Mouse (Mus musculus) midbrain, embryonic 15.5 days (tissue): ENCODE results near the gene Hdac9. TPM values are rescaled to one million over a fixed set of nuclear protein-coding genes. Genes with fewer than 3 reads are reported as not detected.
A peak's percentile ranks its signal among the peaks of the same experiment; 100 is the strongest.

ENCODE experiments used
- ATAC-seq: fragments of 200-750 bp; cut with Nextera tagmentation; replicated peaks from 2 replicates; pipeline ENCODE4 v1.8.0; 2017; ENCODE audit warnings: moderate TSS enrichment
- H3K27ac ChIP-seq: fragments of 300-500 bp; sonication (generic); 2 replicates; pipeline ENCODE4 v1.5.1; 2015; ENCODE audit warnings: mild to moderate bottlenecking, inconsistent platforms
- H3K27me3 ChIP-seq: fragments of 300-500 bp; sonication (generic); replicated peaks from 2 replicates; pipeline ENCODE4 v1.6.1; 2015; ENCODE audit warnings: inconsistent platforms
- H3K36me3 ChIP-seq: fragments of 300-500 bp; sonication (generic); replicated peaks from 2 replicates; pipeline ENCODE4 v1.6.1; 2015; ENCODE audit warnings: inconsistent platforms
- H3K4me1 ChIP-seq: fragments of 300-500 bp; sonication (generic); 2 replicates; pipeline ENCODE4 v1.6.1; 2015; ENCODE audit warnings: inconsistent platforms
- H3K4me2 ChIP-seq: fragments of 300-500 bp; sonication (generic); 2 replicates; pipeline ENCODE4 v1.6.1; 2015; ENCODE audit warnings: inconsistent platforms, mild to moderate bottlenecking, moderate library complexity
- H3K4me3 ChIP-seq: fragments of 300-500 bp; sonication (generic); 2 replicates; pipeline ENCODE4 v1.5.1; 2015; ENCODE audit warnings: mild to moderate bottlenecking, inconsistent platforms
- H3K9ac ChIP-seq: fragments of 300-500 bp; sonication (generic); 2 replicates; pipeline ENCODE4 v1.6.1; 2015; ENCODE audit warnings: mild to moderate bottlenecking, inconsistent platforms
- H3K9me3 ChIP-seq: fragments of 300-500 bp; sonication (generic); 2 replicates; pipeline ENCODE4 v1.6.1; 2016; ENCODE audit warnings: inconsistent platforms
- WGBS: fragments of 180-500 bp; shearing (Covaris S2); methylation state at CpG from one replicate; pipeline ENCODE4 v1.1.7; 2015; ENCODE audit warnings: mixed read lengths; 5-methylcytosine and 5-hydroxymethylcytosine counted together
- polyA plus RNA-seq: library from polyadenylated mRNA; unstranded; fragments of >200 nt; fragmentation: Nextera tagmentation; extraction: Ambion mirVana; gene quantifications from 2 replicates; pipeline ENCODE4 v1.2.1, GENCODE M21; 2015

The Hdac9 gene
- polyA plus RNA-seq, 1 experiment from 2014 or later, result 10.8 TPM

DNA sequence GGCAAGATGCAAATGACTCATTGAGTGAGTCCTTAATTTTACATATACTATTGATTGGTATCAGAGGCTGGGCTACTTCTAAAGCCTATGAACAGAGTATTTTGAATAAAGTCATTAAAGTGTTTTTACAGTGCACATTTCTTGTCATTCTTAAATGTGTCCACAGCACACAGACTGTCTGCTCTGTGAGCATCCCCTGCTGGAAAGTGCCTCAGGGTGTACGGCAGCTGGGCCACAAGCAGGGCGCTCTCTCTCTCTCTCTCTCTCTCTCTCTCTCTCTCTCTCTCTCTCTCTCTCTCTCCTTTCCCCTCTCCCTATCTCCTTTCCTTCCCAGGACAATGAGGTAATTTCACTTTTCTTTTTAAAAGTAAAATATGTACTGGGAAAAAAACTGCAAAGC is 569.4 kb downstream of the Hdac9 start:
- Histone ChIP-seq H3K4me3 (no peak overlapping the region), H3K4me2 (no peak overlapping the region), H3K9me3 (no peaks in the 10 kb centered on the region), H3K4me1 (no peaks in the 10 kb centered on the region), H3K36me3 (no peaks in the 10 kb centered on the region), H3K9ac (no peak overlapping the region), H3K27me3 (no peaks in the 10 kb centered on the region), H3K27ac (no peak overlapping the region)
- no peak for ATAC-seq
- WGBS, result 94% methylated on average over 2 of the region's 2 CpGs

DNA sequence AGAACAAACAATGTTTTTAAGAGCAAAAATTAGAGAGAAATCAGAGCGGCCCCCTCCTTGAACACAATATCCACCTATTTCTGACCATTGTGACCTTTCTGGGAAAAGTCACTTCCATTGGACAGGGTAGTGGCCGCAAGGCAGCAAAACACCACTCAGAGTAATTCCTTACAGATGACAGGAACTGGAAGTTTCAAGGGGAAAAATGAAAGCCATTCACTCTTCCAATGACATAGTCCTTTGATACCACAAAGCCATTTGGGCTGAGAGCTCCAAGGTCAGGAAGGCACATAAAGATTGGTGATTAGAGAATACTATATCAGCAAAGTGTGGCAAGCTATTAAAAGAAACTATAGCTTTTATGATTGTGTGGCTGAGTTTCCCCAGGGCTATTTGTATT is 574.1 kb downstream of the Hdac9 start:
- H3K9ac ChIP-seq, result no peak overlapping the region
- no peaks in the 10 kb centered on the region for H3K9me3 ChIP-seq
- H3K27me3 ChIP-seq, result no peaks in the 10 kb centered on the region
- H3K27ac ChIP-seq, result no peak overlapping the region
- 91% methylated on average over 2 of the region's 2 CpGs for WGBS
- H3K4me2 ChIP-seq, result no peak overlapping the region
- no peak for ATAC-seq
- no peaks in the 10 kb centered on the region for H3K4me1 ChIP-seq
- H3K36me3 ChIP-seq, result no peaks in the 10 kb centered on the region
- no peak overlapping the region for H3K4me3 ChIP-seq

DNA sequence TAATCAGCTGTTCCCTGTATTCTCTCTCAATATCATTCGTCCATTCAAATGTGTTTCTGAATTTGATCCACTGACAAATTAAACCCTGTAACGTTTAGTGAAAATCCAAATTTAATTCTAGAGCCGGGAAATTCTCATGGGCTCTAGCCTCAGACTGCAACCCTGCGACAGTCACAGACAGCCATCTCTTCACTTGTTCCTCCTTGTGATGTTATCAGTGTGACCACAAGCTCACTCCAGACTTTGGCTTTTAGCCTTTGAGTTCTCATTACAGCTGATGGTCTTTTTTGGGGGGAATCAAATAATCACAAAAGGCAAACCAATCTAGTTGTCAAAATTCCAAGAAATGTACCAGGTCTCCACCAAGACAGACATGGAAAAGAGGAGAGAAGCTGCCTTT is 578.0 kb downstream of the Hdac9 start:
- Histone ChIP-seq H3K27me3 (no peaks in the 10 kb centered on the region), H3K4me2 (no peak overlapping the region), H3K9ac (no peak overlapping the region), H3K36me3 (no peaks in the 10 kb centered on the region), H3K9me3 (no peaks in the 10 kb centered on the region), H3K4me3 (no peak overlapping the region), H3K27ac (no peak overlapping the region), H3K4me1 (no peaks in the 10 kb centered on the region)
- 92% methylated on average over 4 of the region's 4 CpGs for WGBS
- no peak for ATAC-seq

DNA sequence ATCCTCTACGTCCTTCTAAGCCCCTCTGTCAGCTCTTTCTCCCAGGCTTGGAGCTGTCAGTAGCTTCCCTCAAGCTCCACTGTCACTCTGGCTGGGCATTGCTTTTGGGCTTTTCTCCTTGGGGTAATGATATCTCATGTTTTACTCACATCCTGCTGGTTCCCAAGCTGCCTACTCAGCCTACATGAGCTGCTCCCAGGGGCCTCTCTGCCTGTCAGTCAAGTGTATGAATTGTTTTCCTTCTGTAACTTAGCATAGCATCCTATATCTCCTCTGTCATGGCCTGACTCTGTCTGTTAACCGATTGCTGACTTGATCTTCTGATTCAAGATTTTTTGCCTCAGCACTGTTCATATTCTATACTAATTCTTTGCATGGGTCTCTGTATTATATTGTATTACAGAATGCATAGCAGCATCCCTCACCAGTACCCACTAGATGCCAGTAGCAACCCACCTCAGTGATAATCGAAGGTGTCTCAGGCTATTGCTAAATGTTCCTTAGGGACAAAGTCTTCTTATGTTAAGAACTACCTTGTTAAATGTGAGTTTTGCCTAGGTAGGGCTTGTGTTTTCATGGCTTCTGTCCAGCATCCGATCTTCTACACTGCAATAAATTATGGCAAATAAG is 582.3 kb downstream of the Hdac9 start:
- Histone ChIP-seq H3K4me3 (no peak overlapping the region), H3K4me1 (no peaks in the 10 kb centered on the region), H3K9ac (no peak overlapping the region), H3K36me3 (no peaks in the 10 kb centered on the region), H3K9me3 (no peaks in the 10 kb centered on the region), H3K27me3 (no peaks in the 10 kb centered on the region), H3K4me2 (no peak overlapping the region), H3K27ac (no peak overlapping the region)
- 0 out of 2 replicates have a peak, but pooled peaks have one; percentile 60 for ATAC-seq
- 76% methylated on average over 4 of the region's 4 CpGs for WGBS

DNA sequence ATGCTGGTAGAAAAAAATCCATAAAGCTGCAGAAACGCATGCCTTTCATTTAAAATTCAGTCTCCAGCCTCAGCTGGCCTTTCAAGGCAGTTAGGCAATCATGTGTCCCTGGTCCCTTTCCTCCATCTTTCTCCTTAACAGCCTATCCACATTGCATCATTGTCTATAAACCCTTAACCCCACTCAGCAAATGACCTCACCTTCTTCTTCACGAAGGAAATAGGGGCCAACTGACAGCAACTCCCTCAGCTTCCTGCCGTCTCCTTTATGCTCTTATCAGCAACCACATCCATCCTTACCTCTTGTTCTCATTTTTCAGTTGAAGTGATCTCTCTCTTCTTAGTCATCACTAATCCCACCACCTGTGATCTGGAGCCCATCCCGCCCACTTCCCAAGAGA is 584.0 kb downstream of the Hdac9 start:
- Histone ChIP-seq H3K9ac (no peak overlapping the region), H3K27ac (no peak overlapping the region), H3K4me3 (no peak overlapping the region), H3K36me3 (no peaks in the 10 kb centered on the region), H3K4me2 (no peak overlapping the region), H3K9me3 (no peaks in the 10 kb centered on the region), H3K27me3 (no peaks in the 10 kb centered on the region), H3K4me1 (no peaks in the 10 kb centered on the region)
- no peak for ATAC-seq
- 75% methylated on average over 4 of the region's 4 CpGs for WGBS

DNA sequence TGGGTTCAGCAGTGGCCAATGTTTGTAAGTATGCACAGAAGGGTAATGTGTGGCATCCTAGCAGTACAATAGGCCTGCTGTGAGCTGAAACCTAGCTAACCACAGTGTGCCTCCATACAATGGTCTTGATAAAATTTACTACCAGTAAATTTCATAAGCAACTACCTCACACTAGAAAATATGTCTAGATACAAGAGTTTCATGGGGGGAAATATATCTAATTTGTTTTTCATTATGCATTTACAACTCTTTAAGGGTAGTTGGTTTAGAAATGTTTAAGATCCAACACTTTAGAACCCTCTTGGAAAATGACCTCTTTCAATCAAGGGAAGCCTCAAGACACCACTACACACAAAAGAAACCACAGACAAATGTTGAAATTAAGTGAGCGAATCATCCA is 589.8 kb downstream of the Hdac9 start:
- 81% methylated on average over 1 of the region's 1 CpGs for WGBS
- no peak overlapping the region for H3K4me3 ChIP-seq
- no peaks in the 10 kb centered on the region for H3K36me3 ChIP-seq
- H3K4me2 ChIP-seq, result no peak overlapping the region
- H3K9me3 ChIP-seq, result no peaks in the 10 kb centered on the region
- no peaks in the 10 kb centered on the region for H3K27me3 ChIP-seq
- no peaks in the 10 kb centered on the region for H3K4me1 ChIP-seq
- H3K9ac ChIP-seq, result no peak overlapping the region
- H3K27ac ChIP-seq, result no peak overlapping the region
- ATAC-seq, result no peak

DNA sequence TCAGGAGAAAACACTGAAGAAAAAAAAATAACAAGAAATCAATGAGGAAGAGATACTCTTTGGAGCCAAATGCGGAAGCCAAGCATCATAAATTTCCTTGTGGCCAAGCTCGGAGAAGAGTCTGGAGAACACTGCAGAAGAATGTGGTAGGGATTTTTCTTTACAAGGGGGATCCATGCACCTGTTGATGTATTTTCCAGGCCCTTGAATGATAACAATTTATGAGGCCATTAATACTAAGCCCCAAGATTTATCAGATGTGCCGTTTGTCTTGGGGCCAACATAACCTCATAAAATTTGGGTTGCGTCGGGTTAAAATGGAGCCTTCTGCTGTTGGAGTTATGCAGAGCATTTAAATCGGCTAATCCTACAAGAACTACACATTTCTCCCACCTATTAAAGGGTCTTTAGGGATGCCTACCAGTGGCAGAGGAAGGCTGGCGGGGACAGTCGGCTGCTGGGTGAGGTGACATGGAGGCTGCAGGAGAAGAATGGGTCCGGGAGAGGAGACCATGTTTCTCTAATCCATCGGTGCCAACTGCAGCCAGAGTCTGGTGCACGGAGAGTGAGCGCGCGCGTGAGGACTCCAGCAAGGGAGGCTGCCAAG is 604.7 kb downstream of the Hdac9 start:
- H3K9me3 ChIP-seq, result no peaks in the 10 kb centered on the region
- H3K4me1 ChIP-seq, result no peaks in the 10 kb centered on the region
- H3K36me3 ChIP-seq, result no peaks in the 10 kb centered on the region
- H3K27ac ChIP-seq, result no peak overlapping the region
- no peak overlapping the region for H3K9ac ChIP-seq
- H3K4me3 ChIP-seq, result no peak overlapping the region
- no peak for ATAC-seq
- no peaks in the 10 kb centered on the region for H3K27me3 ChIP-seq
- H3K4me2 ChIP-seq, result no peak overlapping the region
- 88% methylated on average over 15 of the region's 15 CpGs for WGBS

DNA sequence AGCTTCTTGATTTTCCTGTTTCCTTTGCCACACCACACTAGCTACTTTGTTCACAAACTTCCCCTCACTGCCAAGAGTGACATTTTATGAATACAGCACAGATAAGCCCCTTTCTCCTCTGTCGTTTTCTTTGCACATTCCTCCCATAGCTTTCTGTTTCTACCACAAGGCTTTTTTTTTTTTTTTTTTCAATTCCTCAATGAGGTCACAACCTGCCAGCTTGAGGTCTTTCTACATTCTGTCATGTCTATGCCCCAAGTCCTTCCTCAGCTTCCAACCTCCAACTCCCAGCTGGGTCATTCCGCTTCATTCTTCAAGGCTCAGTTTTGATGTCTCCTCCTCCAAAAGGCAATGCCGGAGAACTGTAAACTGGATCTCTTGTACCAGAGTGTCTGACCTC is 611.4 kb downstream of the Hdac9 start:
- WGBS, result 49% methylated on average over 3 of the region's 3 CpGs
- Histone ChIP-seq H3K27ac (no peak overlapping the region), H3K9me3 (no peaks in the 10 kb centered on the region), H3K27me3 (no peaks in the 10 kb centered on the region), H3K36me3 (no peaks in the 10 kb centered on the region), H3K4me3 (no peak overlapping the region), H3K9ac (no peak overlapping the region), H3K4me2 (no peak overlapping the region), H3K4me1 (no peaks in the 10 kb centered on the region)
- no peak for ATAC-seq

DNA sequence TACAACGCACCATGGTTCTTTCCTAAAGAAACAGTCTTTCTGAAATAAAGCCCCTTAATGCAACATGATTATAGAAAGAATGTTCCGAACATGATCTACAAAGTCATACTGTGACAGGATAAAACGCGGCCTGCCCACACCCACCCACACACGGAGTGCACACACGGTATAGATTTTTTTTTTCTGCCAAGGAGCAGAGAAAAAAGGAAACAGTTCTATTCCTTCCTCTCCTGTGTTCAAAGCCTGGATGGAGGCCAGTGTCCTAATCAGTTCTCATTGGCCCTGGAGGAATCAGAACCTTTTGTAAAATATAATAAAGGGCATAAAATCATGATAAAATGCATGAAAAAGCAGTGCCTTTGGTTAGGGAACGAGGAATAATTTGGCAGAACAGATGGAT is 624.5 kb downstream of the Hdac9 start:
- ATAC-seq, result 0 out of 2 replicates have a peak, but pooled peaks have one; percentile 37
- WGBS, result 66% methylated on average over 7 of the region's 7 CpGs
- Histone ChIP-seq H3K27ac (no peak overlapping the region), H3K9ac (no peak overlapping the region), H3K4me1 (no peaks in the 10 kb centered on the region), H3K4me3 (no peak overlapping the region), H3K27me3 (no peaks in the 10 kb centered on the region), H3K36me3 (no peaks in the 10 kb centered on the region), H3K4me2 (no peak overlapping the region), H3K9me3 (no peaks in the 10 kb centered on the region)

DNA sequence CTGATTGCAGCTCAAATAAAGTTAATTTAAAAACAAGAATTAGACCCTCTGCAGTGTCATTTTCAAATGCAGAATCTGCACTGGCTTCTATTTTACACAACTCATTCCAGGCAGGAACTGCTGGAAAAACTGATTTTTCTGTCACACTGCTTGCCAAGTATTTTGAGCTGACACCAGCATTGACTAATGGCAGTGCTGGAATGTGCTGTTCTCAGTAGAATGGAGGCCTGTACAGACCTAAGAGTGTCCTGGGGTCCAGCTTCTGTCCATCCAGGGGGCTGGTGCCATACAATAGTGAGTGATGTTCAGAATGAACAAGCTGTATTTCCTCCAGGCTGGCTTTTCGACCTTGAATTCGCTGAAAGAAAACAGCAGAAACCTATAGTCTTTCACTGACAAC is 629.7 kb downstream of the Hdac9 start:
- no peak for ATAC-seq
- Histone ChIP-seq H3K4me3 (no peak overlapping the region), H3K27me3 (no peaks in the 10 kb centered on the region), H3K9me3 (no peaks in the 10 kb centered on the region), H3K27ac (no peak overlapping the region), H3K9ac (no peak overlapping the region), H3K36me3 (no peaks in the 10 kb centered on the region), H3K4me2 (no peak overlapping the region), H3K4me1 (no peaks in the 10 kb centered on the region)
- 80% methylated on average over 2 of the region's 2 CpGs for WGBS

DNA sequence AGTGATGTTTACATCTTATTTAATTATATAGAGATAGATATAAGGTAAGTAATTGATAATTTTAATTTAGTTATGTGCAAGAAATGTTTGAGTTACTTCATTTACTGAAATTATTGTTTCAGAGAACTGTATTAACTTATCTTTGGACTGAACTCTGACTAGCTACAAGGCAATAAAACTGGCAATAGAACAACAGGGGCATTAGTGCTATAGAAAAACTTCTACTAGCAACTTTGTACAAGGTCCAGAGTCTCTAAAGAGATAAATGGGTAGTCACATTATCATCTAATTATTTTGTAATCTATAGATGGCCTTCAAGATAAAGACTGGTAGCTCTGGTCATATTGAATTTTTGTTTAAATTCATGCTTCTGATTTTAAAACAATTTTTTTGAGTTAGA is 632.0 kb downstream of the Hdac9 start:
- no peak for ATAC-seq
- Histone ChIP-seq H3K9ac (no peak overlapping the region), H3K4me3 (no peak overlapping the region), H3K27me3 (no peaks in the 10 kb centered on the region), H3K4me1 (no peaks in the 10 kb centered on the region), H3K4me2 (no peak overlapping the region), H3K27ac (no peak overlapping the region), H3K36me3 (no peaks in the 10 kb centered on the region), H3K9me3 (no peaks in the 10 kb centered on the region)

DNA sequence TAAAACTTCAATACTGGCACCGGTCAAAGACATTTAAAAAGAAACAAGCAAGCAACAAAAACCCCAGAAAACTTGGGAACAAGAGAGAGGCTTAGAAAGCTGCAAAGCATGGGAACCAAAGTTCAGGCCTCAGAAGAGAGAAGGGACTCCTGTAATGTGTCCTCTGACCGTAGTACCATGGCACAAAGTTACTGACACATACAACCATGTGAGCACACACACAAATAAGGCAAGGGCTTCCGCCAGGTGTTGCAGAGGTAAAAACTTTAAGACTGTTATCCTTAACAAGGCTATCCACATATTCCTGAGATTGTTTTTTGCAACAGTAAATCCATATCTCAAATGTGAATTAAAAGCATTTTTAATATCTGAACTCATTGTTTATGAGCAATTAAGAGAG is 632.5 kb downstream of the Hdac9 start:
- no peak for ATAC-seq
- no peak overlapping the region for H3K4me3 ChIP-seq
- no peak overlapping the region for H3K9ac ChIP-seq
- WGBS, result 88% methylated on average over 3 of the region's 3 CpGs
- H3K4me2 ChIP-seq, result no peak overlapping the region
- no peak overlapping the region for H3K27ac ChIP-seq
- no peaks in the 10 kb centered on the region for H3K36me3 ChIP-seq
- no peaks in the 10 kb centered on the region for H3K4me1 ChIP-seq
- no peaks in the 10 kb centered on the region for H3K27me3 ChIP-seq
- no peaks in the 10 kb centered on the region for H3K9me3 ChIP-seq

DNA sequence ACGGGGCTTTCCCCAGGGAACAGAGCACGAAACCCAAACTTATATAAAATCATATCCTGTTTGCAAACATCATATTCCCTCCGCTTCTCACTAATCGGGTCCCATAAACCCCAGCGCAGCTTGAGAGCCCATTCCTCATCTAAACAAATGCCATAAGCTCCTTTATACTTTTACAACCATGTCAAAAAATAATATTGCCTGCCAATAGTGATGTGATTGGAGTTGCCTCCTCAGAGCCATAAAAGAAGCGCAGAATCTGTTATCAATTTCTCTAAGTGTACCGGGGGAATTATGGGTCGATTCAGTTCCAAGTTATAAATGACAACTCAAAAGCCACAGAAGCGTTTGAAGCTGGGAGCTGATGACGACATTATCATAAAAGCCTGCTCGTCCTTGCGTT is 638.1 kb downstream of the Hdac9 start:
- no peak overlapping the region for H3K27ac ChIP-seq
- ATAC-seq, result no peak
- no peaks in the 10 kb centered on the region for H3K27me3 ChIP-seq
- no peak overlapping the region for H3K9ac ChIP-seq
- H3K4me3 ChIP-seq, result no peak overlapping the region
- no peaks in the 10 kb centered on the region for H3K4me1 ChIP-seq
- no peak overlapping the region for H3K4me2 ChIP-seq
- no peaks in the 10 kb centered on the region for H3K36me3 ChIP-seq
- no peaks in the 10 kb centered on the region for H3K9me3 ChIP-seq
- 79% methylated on average over 12 of the region's 12 CpGs for WGBS
